Mouse (Mus musculus) lung, postnatal 14 days (tissue): ENCODE results near the gene Gsdma2.
"Not testable (repeated sequence)": the region's sequence is repeated elsewhere in the genome, so short reads cannot be mapped to it uniquely, and the experiment has no call there.

Experiments used
- DNase-seq: peaks from one replicate; pipeline ENCODE4 v3.0.0; 2021

Gene Gsdma2

DNA sequence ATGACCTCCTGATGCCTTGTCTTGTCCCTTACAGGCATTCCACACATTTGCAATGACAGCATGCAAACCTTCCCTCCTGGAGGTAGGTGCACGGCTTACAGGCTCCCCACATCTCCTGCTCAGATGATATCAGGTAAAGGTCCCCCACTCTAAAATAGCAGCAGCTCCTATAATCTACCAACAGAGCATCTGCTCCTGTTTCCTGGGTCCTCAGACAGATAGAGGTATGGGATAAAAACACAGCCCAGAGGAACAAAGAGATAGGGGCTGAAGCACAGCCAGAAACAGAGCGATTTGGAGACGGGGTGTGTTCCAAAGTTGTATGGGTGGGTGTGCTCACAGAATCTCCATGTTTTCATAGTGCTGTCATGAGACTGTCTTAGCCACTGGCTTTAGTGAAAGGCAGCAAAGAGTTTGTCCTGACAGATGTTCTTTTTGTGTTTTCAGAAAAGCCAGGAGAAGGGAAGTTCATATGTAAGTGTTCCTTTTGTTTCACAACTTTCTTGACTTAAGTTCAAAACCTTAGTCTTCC lies 24.8 kb downstream of the Gsdma2 start:
- DNase-seq, result no peak

GRCm38 (mm10) chr11:98671857-98672256 lies 25.3 kb downstream of the Gsdma2 start:
- DNase-seq, result no peak

DNA sequence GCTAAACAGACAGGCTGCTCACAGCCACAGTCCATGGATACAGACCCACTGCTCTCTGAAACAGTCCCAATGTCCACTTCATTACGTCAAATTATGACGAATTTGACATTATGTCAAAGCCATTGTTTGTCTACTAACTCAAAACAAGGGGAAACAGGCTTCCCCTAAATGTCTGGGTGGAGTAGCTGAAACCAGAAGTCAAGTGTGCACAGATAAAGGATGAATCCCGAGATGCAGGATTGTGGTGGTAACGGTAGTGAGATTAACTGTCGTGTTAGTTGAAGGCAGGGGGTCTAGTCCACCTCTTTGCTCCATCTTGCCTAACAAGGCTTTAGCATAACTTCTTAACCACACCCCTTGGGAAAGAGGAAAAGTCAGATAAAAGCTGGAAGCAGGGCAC lies 25.9 kb downstream of the Gsdma2 start:
- DNase-seq, result no peak

- DNase-seq, result peak; percentile 62
Measured at GRCm38 (mm10) chr11:98673136-98673535, 26.6 kb downstream of the Gsdma2 start.

- no peak for DNase-seq
Measured at GRCm38 (mm10) chr11:98675829-98676363, 29.3 kb downstream of the Gsdma2 start.

DNA sequence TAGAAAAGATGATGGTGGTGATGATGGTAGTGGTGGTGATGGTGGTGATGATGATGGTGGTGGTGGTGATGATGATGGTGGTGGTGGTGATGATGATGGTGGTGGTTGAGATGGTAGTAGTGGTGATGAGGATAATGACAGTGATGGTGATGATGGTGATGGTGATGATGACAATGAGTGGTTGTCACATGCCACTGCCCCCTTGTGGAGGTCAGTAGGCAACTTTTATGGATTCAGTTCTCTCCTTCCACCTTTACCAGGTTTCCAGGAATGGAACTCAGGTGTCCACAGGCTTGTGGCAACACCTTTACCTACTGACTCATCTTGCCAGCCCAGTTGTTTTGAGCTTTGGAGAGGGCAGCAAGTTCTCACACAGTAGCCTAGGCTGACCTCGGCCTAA lies 33.5 kb downstream of the Gsdma2 start:
- DNase-seq, result no peak

- not testable (repeated sequence) for DNase-seq
Measured at GRCm38 (mm10) chr11:98680595-98680994, 34.0 kb downstream of the Gsdma2 start.

GRCm38 (mm10) chr11:98681186-98681585 lies 34.6 kb downstream of the Gsdma2 start:
- no peak for DNase-seq

- peak; percentile 96 for DNase-seq
Measured at GRCm38 (mm10) chr11:98681786-98682745, 35.5 kb downstream of the Gsdma2 start, which contains the start of gene Psmd3. Psmd3 (plus strand) TSS chr11:98682554.

DNA sequence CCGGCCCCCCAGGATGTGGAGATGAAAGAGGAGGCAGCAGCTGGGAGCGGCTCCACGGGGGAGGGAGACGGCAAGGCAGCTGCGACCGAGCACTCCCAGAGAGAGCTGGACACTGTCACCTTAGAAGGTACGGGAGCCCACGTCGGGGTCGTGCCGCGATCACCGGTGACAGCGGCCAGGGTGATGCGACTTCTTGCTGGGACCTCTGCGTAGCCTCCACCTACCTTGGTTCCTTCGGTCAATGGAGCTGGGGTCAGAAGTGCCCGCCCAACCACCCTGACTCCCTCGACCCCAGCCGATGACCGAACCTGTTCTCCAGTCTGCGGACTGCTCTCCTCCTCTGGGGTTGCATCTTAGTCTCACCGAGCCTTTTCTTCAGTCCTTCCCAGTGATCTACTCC lies 36.3 kb downstream of the Gsdma2 start:
- DNase-seq, result no peak

GRCm38 (mm10) chr11:98685642-98686041 lies 39.1 kb downstream of the Gsdma2 start:
- DNase-seq, result no peak

- no peak for DNase-seq
Measured at GRCm38 (mm10) chr11:98686976-98687375, 40.4 kb downstream of the Gsdma2 start.

DNA sequence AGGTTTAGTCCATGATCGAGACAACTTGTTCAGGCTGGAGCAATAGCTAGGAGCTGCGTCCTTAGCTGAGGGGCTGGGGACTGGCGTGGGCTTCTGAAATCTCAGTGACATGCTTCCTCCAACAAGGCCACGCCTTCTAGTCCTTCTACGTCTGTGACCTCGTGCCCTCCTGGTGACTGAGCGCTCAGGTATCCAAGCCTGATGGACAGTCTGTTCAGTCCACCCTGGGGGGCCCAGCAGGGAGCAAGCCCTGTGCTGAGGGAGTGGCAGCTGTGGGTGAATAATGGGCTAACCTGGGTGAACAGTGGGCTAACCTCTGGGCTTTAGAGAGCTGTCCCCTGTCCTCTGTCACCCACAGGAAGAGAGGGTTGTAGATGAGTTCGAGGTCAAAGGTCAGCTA lies 41.5 kb downstream of the Gsdma2 start:
- no peak for DNase-seq

- DNase-seq, result no peak
Measured at GRCm38 (mm10) chr11:98693201-98693600, 46.6 kb downstream of the Gsdma2 start.

DNA sequence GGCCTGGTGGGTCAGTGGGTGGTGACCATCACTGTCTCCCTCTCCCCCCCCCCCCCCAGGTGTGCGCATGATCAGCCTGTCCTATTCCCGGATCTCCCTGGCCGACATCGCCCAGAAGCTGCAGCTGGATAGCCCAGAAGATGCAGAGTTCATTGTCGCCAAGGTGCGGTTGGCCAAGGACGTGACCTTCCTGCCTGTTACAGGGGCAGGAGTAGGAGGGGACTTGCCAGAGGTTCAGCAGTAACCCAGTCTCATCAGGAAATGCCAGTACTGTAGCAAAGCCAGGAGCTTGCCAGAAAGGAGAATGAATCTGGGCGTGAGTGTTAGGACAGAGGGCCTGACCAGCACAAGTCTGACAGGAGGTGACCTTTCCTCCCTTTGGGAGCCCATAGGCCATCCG lies 47.2 kb downstream of the Gsdma2 start:
- no peak for DNase-seq

DNA sequence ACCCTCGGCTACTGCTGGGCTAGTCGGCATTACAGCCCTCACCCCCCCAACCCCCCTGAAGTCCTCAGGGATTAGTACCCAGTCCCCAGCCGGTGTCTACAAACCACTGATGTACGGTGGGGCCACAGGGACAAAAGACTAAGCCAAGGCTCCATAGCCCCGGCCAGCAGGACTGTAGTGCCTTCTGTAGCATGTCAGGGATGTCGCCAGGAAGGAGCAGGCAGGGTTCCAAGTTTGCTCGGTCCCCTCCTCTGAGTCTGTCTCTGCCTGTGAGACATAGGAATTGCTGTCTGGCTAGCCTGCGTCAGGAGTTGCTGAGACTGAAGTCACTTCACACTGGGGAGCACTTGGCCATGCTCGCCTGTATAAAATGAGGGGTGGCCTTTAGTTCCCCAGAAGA lies 47.7 kb downstream of the Gsdma2 start:
- no peak for DNase-seq

GRCm38 (mm10) chr11:98695408-98695807 lies 48.8 kb downstream of the Gsdma2 start:
- no peak for DNase-seq

DNA sequence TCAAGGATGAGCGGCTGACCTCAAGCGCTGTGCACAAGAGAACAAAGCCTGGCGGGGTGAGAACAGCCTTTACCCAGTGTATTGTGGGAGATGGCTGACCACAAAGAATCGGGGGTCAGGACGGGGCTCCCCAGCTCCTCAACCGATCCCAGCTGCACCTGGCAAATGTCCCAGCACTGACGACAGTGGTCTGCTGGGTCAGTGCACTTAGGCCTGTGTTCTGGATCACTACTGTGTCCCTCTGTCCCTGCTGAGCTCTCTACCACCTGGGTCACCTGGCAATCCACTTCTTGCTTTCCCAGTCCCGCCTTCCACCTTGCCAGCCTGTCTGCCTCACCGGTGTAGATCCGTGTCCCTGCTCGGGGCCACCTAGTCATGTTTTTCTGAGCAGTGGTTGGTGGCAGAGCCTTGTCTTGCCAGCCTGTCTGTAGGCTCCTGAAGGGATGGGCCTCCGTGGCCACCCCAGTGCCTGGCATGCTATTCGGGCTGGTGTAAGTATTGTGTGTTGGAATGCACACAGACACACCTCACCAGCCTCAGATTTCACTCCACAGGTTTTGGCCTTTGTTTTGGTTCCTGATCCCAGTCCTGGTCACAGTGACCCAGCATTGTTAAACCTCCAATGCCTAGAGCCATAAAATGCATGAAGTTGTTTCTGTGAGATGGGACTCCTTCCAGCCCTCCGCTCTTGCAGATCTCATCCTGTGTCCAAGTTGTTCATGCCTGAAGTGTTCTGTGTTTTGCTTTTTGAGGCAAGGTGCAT lies 50.1 kb downstream of the Gsdma2 start:
- no peak for DNase-seq

GRCm38 (mm10) chr11:98697225-98697624 lies 50.7 kb downstream of the Gsdma2 start:
- no peak for DNase-seq

DNA sequence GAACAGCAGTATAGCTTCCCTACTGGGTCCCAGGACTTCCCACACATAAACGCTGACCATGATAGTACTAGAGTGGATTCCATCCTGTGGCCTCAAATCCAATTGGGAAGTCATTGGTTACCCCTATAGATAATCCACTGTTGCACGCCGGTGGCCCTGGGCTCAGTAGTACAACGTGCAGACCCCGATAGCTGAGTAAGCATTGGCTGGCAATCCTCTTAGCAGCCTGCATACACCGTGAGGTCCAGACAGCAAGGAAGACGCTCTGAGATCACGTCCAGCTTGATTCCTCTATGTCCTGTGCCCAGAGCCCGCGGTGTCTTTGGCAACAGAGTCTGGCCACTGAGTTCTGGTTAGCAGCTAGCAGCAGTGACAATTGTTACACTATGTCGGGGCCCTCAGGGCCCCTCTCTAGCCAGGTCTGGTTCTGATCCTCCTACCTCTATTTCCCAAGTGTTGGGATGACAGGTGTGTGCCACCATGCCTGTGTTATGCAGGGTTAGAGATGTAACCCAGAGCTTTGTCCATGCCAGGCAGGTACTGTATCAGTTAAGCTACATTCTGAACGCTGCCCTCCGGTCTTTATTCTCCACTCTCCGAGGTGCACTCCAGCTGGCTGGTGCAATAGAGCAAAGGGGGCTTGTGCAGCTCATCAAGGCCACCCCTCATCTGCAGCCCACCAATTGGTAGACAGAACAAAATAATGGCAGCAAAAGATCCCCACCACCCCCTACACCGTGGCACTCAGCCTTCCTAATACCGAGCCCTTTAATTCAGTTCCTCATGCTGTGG lies 52.5 kb downstream of the Gsdma2 start:
- no peak for DNase-seq

DNA sequence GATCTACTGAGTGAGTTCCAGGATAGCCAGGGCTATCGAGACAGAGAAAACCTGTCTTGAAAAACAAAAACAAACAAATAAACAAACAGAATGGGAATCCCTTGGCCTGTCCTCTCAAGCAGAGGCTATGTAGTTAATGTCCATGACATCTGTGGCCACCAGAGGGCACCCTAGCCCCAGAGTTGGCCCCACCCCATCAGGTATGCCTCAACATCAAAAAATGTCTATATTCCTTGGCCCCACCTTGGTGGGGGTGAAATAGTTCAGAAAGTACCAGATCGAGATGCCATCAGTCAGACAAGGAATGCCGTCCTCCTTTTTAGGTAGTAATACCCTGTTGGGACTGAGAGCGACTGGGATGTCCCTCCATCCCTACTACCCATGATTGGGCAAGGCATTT lies 53.4 kb downstream of the Gsdma2 start:
- peak; percentile 88 for DNase-seq

GRCm38 (mm10) chr11:98701213-98701670 lies 54.7 kb downstream of the Gsdma2 start, which contains the start of gene Csf3:
Csf3 (plus strand) TSS chr11:98701263.
- no peak for DNase-seq
